Mouse (Mus musculus) kidney, postnatal 0 days (tissue): Measurements from ENCODE around the gene Pusl1. TPM values are rescaled to one million over a fixed set of nuclear protein-coding genes. Genes with fewer than 3 reads are reported as not detected.

Experiments used
- ATAC-seq: fragments of 200-750 bp; cut with Nextera tagmentation; replicated peaks from 2 replicates; pipeline ENCODE4 v1.8.0; 2017; ENCODE audit warnings: low read depth, moderate number of reproducible peaks, moderate TSS enrichment, moderate library complexity; ENCODE audit not compliant: low FRiP score
- DNase-seq: peaks from one replicate; pipeline ENCODE4 v3.0.0-alpha.2; 2016; ENCODE audit warnings: low spot score
- H3K27ac ChIP-seq: fragments of 300-500 bp; sonication (generic); 2 replicates; pipeline ENCODE4 v1.5.1; 2014; ENCODE audit warnings: mild to moderate bottlenecking
- H3K27me3 ChIP-seq: fragments of 300-500 bp; sonication (generic); 2 replicates; pipeline ENCODE4 v1.6.1; 2014; ENCODE audit warnings: low read length, mixed read lengths; ENCODE audit not compliant: insufficient read depth
- H3K36me3 ChIP-seq: fragments of 300-500 bp; sonication (generic); 2 replicates; pipeline ENCODE4 v1.6.1; 2014; ENCODE audit warnings: low read length, mixed read lengths; ENCODE audit not compliant: insufficient read depth
- H3K4me1 ChIP-seq: fragments of 300-500 bp; sonication (generic); replicated peaks from 2 replicates; pipeline ENCODE4 v1.6.1; 2014; ENCODE audit warnings: antibody characterized with exemption, low read length, mixed read lengths; ENCODE audit not compliant: insufficient read depth
- H3K4me2 ChIP-seq: fragments of 300-500 bp; sonication (generic); 2 replicates; pipeline ENCODE4 v1.6.1; 2014; ENCODE audit warnings: mild to moderate bottlenecking, low read length, moderate library complexity, mixed read lengths
- H3K4me3 ChIP-seq: fragments of 300-500 bp; sonication (generic); replicated peaks from 2 replicates; pipeline ENCODE4 v1.5.1; 2014; ENCODE audit warnings: low read depth, low read length
- H3K9ac ChIP-seq: fragments of 300-500 bp; sonication (generic); 2 replicates; pipeline ENCODE4 v1.6.1; 2014; ENCODE audit warnings: low read depth, low read length
- H3K9me3 ChIP-seq: fragments of 300-500 bp; sonication (generic); replicated peaks from 2 replicates; pipeline ENCODE4 v1.6.1; 2016; ENCODE audit warnings: low read length, inconsistent platforms, mixed read lengths
- CTCF ChIP-seq: IDR thresholded peaks from 2 replicates; pipeline ENCODE4 v1.5.1; 2016; ENCODE audit warnings: antibody characterized with exemption, low read depth, mild to moderate bottlenecking, moderate library complexity
- WGBS: fragments of 180-500 bp; shearing (Covaris S2); extraction: QIAGEN DNeasy Blood & Tissue Kit; methylation state at CpG from one replicate; pipeline ENCODE4 v1.1.7; 2014; 5-methylcytosine and 5-hydroxymethylcytosine counted together
- polyA plus RNA-seq: library from polyadenylated mRNA; unstranded; fragments of >200 nt; fragmentation: Nextera tagmentation; extraction: Ambion mirVana; gene quantifications from 2 replicates; pipeline ENCODE4 v1.2.1, GENCODE M21; 2015

Pusl1 gene
- polyA plus RNA-seq, 1 experiment from 2014 or later: 33.8 TPM

- H3K4me1 ChIP-seq: 0 out of 2 replicates have a peak, but pooled peaks cover 6% of the 10 kb centered on the region
- peak; percentile 97 for DNase-seq
- peak; percentile 53 for TF ChIP-seq CTCF
- H3K27me3 ChIP-seq: no peaks in the 10 kb centered on the region
- H3K4me3 ChIP-seq: peak within 1 kb of the TSS; percentile 72
- ATAC-seq: peak; percentile 90
- H3K27ac ChIP-seq: peak within 1 kb of the TSS; percentile 36; the same call in 1 of the 2 replicates
- peak within 1 kb of the TSS; percentile 74 for H3K9ac ChIP-seq
- WGBS: under 1% methylated on average over 63 of the region's 63 CpGs
- H3K4me2 ChIP-seq: peak within 1 kb of the TSS; percentile 86
- no peaks in the 10 kb centered on the region for H3K9me3 ChIP-seq
- H3K36me3 ChIP-seq: peaks cover 20% of the 10 kb centered on the region
Measured at GRCm38 (mm10) chr4:155869317-155870033, 22.1 kb downstream of the Pusl1 start, which contains the start of the genes Cptp and Ints11. Gene Cptp, minus strand, starts transcription at chr4:155869440. Gene Ints11, plus strand, starts transcription at chr4:155869546.

- peak overlapping the region; percentile 72 for H3K4me3 ChIP-seq
- DNase-seq (no peak), ATAC-seq (peak; percentile 31)
- no peaks in the 10 kb centered on the region for H3K27me3 ChIP-seq
- H3K27ac ChIP-seq: peak overlapping the region; percentile 36; the same call in 1 of the 2 replicates
- no peak for TF ChIP-seq CTCF
- H3K9me3 ChIP-seq: no peaks in the 10 kb centered on the region
- 9% methylated on average over 22 of the region's 22 CpGs for WGBS
- peak overlapping the region; percentile 74 for H3K9ac ChIP-seq
- H3K36me3 ChIP-seq: peaks cover 18% of the 10 kb centered on the region
- peak overlapping the region; percentile 86 for H3K4me2 ChIP-seq
- 0 out of 2 replicates have a peak, but pooled peaks cover 6% of the 10 kb centered on the region for H3K4me1 ChIP-seq
Measured at GRCm38 (mm10) chr4:155868614-155869298, 22.8 kb downstream of the Pusl1 start.

GRCm38 (mm10) chr4:155863001-155863400 is 28.6 kb downstream of the Pusl1 start, which contains the start of gene Tas1r3:
Gene Tas1r3, minus strand, starts transcription at chr4:155863362.
- DNase-seq (no peak), ATAC-seq (no peak)
- H3K4me3 ChIP-seq: no peak within 1 kb of the TSS
- no peak for TF ChIP-seq CTCF
- H3K9ac ChIP-seq: no peak within 1 kb of the TSS
- 80% methylated on average over 5 of the region's 5 CpGs for WGBS
- H3K27ac ChIP-seq: no peak within 1 kb of the TSS
- no peaks in the 10 kb centered on the region for H3K9me3 ChIP-seq
- no peak within 1 kb of the TSS for H3K4me2 ChIP-seq
- no peaks in the 10 kb centered on the region for H3K27me3 ChIP-seq
- peaks cover 18% of the 10 kb centered on the region for H3K36me3 ChIP-seq
- no peaks in the 10 kb centered on the region for H3K4me1 ChIP-seq

- H3K27me3 ChIP-seq: no peaks in the 10 kb centered on the region
- no peak overlapping the region for H3K9ac ChIP-seq
- 90% methylated on average over 7 of the region's 7 CpGs for WGBS
Measured at GRCm38 (mm10) chr4:155861787-155862186, 29.8 kb downstream of the Pusl1 start.

GRCm38 (mm10) chr4:155859318-155859717 is 32.3 kb downstream of the Pusl1 start:
- Histone ChIP-seq H3K27ac (no peak overlapping the region), H3K4me3 (no peak overlapping the region), H3K9me3 (no peaks in the 10 kb centered on the region), H3K27me3 (no peaks in the 10 kb centered on the region), H3K9ac (no peak overlapping the region), H3K4me2 (no peak overlapping the region), H3K36me3 (peaks cover 46% of the 10 kb centered on the region), H3K4me1 (no peaks in the 10 kb centered on the region)
- TF ChIP-seq CTCF: no peak; the same call in 1 of the 2 replicates
- ATAC-seq (peak; percentile 29; the same call in 1 of the 2 replicates), DNase-seq (peak; percentile 89)
- WGBS: 13% methylated on average over 13 of the region's 13 CpGs

More at GRCm38 (mm10) chr4:155861787-155862186, 29.8 kb downstream of the Pusl1 start:
- H3K4me1 ChIP-seq: no peaks in the 10 kb centered on the region
- ATAC-seq: no peak
- DNase-seq: no peak
- no peak overlapping the region for H3K27ac ChIP-seq
- H3K4me3 ChIP-seq: no peak overlapping the region
- H3K4me2 ChIP-seq: no peak overlapping the region
- TF ChIP-seq CTCF: no peak
- no peaks in the 10 kb centered on the region for H3K9me3 ChIP-seq
- peaks cover 28% of the 10 kb centered on the region for H3K36me3 ChIP-seq

GRCm38 (mm10) chr4:155856881-155857280 is 34.7 kb downstream of the Pusl1 start:
- TF ChIP-seq CTCF: no peak
- no peak for DNase-seq
- H3K27ac ChIP-seq: no peak overlapping the region
- H3K4me3 ChIP-seq: no peak overlapping the region
- no peak for ATAC-seq
- H3K4me2 ChIP-seq: no peak overlapping the region
- H3K36me3 ChIP-seq: peaks cover 54% of the 10 kb centered on the region
- no peak overlapping the region for H3K9ac ChIP-seq
- no peaks in the 10 kb centered on the region for H3K9me3 ChIP-seq
- WGBS: 77% methylated on average over 3 of the region's 3 CpGs
- H3K27me3 ChIP-seq: no peaks in the 10 kb centered on the region
- H3K4me1 ChIP-seq: no peaks in the 10 kb centered on the region
